Mouse (Mus musculus): ENCODE data around the gene Tsen54. TPM values are rescaled to one million over a fixed set of nuclear protein-coding genes. Genes with fewer than 3 reads are reported as not detected.
A peak's percentile ranks its signal among the peaks of the same experiment; 100 is the strongest.

Tsen54 gene
- polyA plus RNA-seq, 1 experiment from 2014 or later: 28.8 TPM

DNA sequence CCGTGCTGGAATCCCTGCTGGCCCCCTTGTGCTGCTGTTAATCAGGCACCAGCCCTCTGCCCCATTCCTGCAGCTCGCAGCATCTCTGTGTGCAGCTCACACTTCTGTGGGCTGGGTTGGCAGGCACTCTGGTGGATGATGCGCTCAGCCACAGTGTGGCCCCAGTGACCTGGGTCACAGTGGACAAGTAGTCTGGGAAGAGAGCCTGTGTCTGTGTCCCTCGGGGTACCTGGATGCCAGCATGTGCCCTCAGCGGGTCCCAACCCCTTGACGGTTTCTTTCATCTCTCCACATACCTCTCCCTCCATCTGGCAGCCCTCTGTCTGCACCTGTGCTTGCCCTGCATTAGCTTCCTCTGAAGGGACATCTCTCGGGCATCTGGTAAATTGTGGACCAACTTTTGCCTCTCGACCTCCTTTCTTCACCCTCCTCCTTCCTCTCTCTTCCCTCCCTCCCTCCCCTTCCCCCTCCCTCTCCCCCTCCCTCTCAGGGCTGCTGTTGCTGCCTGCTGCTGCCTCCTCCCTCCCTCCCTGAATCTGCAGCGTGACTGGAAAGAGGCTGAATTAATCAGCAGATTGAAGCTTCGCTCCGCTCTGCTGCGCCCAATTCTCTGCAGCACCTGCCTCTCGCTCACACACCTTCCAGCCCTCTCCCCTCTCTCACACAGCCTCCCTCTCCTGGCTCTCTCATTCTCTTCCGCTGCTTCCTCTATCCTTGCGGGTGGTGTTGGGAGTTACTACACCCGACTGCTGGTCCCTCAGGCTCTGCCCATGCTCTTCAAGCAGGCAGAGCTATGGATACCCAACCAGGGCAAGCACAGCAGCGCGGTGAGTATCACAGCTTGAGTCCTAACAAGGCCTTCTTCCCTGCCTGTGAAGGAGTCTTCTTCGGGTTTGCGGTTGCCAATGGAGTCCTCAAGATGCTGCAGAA lies 34.1 kb upstream of the Tsen54 start:
- ATAC-seq (ENCODE audit: low FRiP score): peak; percentile 76
- 8% methylated on average over 20 of the region's 20 CpGs for WGBS
- Histone ChIP-seq H3K4me2 (replicated peaks) (peak overlapping the region; percentile 44), H3K9me3 (replicated peaks) (no peaks in the 10 kb centered on the region), H3K9ac (peak overlapping the region; percentile 49), H3K27me3 (no peaks in the 10 kb centered on the region), H3K36me3 (no peaks in the 10 kb centered on the region), H3K4me1 (peaks cover 78% of the 10 kb centered on the region), H3K4me3 (peak overlapping the region; percentile 9), H3K27ac (peak overlapping the region; percentile 83)

DNA sequence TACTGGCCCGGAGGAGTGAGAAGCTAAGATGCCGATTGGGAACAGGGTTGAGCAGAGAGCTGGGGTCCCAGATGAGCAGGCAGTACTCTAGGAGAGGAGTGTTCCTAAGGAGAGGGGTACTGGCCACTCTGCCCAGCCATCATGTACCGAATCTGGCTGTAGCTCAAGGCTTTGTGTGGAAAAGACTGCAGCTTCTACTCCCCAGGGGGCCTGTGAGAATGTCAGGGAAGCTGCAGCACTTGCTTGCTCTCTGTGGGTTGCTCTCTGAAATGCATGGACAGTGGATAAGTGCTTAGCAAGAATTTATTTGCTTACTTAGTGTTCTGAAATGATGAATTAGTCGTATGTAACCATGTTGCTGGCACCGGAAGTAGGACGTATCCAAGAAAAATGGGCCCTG lies 28.1 kb upstream of the Tsen54 start:
- H3K4me2 ChIP-seq (replicated peaks): no peak overlapping the region
- H3K4me1 ChIP-seq: peaks cover 36% of the 10 kb centered on the region
- H3K9ac ChIP-seq: no peak overlapping the region
- 62% methylated on average over 6 of the region's 6 CpGs for WGBS
- no peak overlapping the region for H3K27ac ChIP-seq
- H3K36me3 ChIP-seq: peaks cover 37% of the 10 kb centered on the region
- H3K4me3 ChIP-seq: no peak overlapping the region
- H3K9me3 ChIP-seq (replicated peaks): no peaks in the 10 kb centered on the region
- ATAC-seq (ENCODE audit: low FRiP score): no peak
- H3K27me3 ChIP-seq: no peaks in the 10 kb centered on the region

DNA sequence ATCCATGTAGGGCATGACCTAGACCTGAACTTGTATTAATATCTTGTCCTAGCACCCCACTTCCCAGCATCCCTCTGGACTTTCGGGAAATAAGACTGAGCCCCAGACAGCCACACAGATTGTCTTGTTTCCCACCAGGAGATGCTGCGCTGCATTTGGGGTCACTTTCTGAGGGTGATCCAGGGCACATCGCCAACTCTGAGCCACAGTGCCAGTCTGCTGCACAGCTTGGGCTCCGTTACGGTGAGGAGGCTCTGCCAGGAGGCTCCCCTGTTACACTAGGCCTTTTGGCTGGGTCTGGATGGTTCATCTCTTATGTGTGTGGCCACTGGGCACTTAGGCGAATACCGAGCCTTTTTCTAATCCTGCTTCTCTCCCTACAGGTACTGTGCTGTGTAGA lies 24.7 kb upstream of the Tsen54 start:
- Histone ChIP-seq H3K9ac (no peak overlapping the region), H3K4me2 (replicated peaks) (no peak overlapping the region), H3K27ac (no peak overlapping the region), H3K4me3 (no peak overlapping the region), H3K4me1 (peaks cover 18% of the 10 kb centered on the region), H3K9me3 (replicated peaks) (no peaks in the 10 kb centered on the region), H3K36me3 (peaks cover 70% of the 10 kb centered on the region), H3K27me3 (no peaks in the 10 kb centered on the region)
- no peak for ATAC-seq (ENCODE audit: low FRiP score)
- 95% methylated on average over 7 of the region's 7 CpGs for WGBS

DNA sequence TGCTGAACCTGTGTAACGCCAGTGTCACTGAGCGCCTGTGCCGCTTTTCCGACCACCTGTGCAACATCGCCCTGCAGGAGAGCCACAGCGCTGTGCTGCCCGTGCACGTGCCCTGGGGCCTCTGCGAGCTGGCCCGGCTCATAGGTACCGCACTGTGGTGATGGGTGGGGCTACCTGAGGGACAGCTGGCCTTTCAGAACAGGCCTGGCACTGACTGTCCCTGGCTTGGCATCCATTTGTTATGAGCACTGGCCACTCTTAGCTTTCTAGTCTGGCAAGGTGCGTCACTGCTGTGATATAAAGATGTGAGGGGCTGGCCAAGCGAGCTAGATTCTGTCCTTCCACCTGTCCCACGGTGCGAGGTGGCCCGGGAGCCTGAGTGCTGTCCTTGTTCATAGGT lies 22.6 kb upstream of the Tsen54 start:
- Histone ChIP-seq H3K4me2 (replicated peaks) (no peak overlapping the region), H3K36me3 (peaks cover 92% of the 10 kb centered on the region), H3K27me3 (no peaks in the 10 kb centered on the region), H3K9ac (no peak overlapping the region), H3K4me1 (peaks cover under 1% of the 10 kb centered on the region; the same call in 1 of the 2 replicates), H3K27ac (no peak overlapping the region), H3K4me3 (no peak overlapping the region), H3K9me3 (replicated peaks) (no peaks in the 10 kb centered on the region)
- 97% methylated on average over 16 of the region's 16 CpGs for WGBS
- ATAC-seq (ENCODE audit: low FRiP score): no peak

- Histone ChIP-seq H3K9me3 (replicated peaks) (no peaks in the 10 kb centered on the region), H3K4me1 (no peaks in the 10 kb centered on the region), H3K27me3 (no peaks in the 10 kb centered on the region), H3K4me2 (replicated peaks) (no peak overlapping the region), H3K27ac (no peak overlapping the region), H3K9ac (no peak overlapping the region), H3K36me3 (peaks cover 96% of the 10 kb centered on the region), H3K4me3 (no peak overlapping the region)
- no peak for ATAC-seq (ENCODE audit: low FRiP score)
- 89% methylated on average over 14 of the region's 14 CpGs for WGBS
Observed at GRCm38 (mm10) chr11:115792353-115792752, 22.2 kb upstream of the Tsen54 start.

DNA sequence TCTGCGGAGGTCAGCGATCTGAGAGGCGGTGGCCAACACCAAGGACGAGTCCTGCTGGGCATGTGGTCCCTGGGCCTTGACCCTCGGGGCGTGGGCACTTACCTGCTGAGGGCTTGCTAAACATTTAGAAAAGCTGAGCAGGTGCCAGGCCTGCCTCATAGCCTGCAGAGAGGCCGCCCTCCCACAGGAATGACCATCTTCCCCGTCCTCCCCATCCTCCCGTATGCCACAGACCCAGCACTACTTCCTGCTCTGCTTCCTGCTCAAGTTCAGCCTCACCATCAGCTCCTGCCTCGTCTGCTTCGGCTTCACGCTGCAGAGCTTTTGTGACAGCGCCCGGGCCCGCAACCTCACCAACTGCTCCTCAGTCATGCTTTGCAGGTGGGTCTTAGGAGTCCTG lies 17.6 kb upstream of the Tsen54 start:
- WGBS: 84% methylated on average over 14 of the region's 15 CpGs
- Histone ChIP-seq H3K27ac (no peak overlapping the region), H3K4me2 (replicated peaks) (no peak overlapping the region), H3K9ac (no peak overlapping the region), H3K9me3 (replicated peaks) (no peaks in the 10 kb centered on the region), H3K4me3 (no peak overlapping the region), H3K27me3 (no peaks in the 10 kb centered on the region), H3K4me1 (no peaks in the 10 kb centered on the region), H3K36me3 (peaks cover 98% of the 10 kb centered on the region)
- ATAC-seq (ENCODE audit: low FRiP score): no peak

DNA sequence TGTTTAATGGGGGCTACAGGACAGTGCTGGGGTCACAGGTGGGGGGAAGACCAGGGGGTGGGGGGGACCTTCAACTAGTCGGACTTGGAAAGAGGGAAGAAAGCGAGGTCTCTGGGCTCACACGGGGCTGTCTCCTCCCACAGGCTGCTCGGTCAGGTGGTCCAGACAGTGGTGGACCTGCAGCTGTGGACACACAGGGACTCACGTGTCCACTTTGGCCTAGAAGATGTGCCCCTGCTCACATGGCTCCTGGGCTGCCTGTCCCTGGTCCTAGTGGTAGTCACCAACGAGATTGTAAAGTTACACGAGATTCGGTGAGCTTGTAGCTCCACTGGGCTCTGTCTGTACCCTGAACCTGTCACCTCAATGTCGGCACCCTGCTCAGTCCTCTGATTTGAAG lies 16.9 kb upstream of the Tsen54 start:
- no peak overlapping the region for H3K4me2 ChIP-seq (replicated peaks)
- no peak overlapping the region for H3K9ac ChIP-seq
- no peaks in the 10 kb centered on the region for H3K27me3 ChIP-seq
- H3K4me1 ChIP-seq: no peaks in the 10 kb centered on the region
- H3K27ac ChIP-seq: no peak overlapping the region
- H3K4me3 ChIP-seq: no peak overlapping the region
- ATAC-seq (ENCODE audit: low FRiP score): no peak
- 92% methylated on average over 9 of the region's 9 CpGs for WGBS
- H3K36me3 ChIP-seq: peaks cover 98% of the 10 kb centered on the region
- no peaks in the 10 kb centered on the region for H3K9me3 ChIP-seq (replicated peaks)

- no peak overlapping the region for H3K4me2 ChIP-seq (replicated peaks)
- H3K9me3 ChIP-seq (replicated peaks): no peaks in the 10 kb centered on the region
- no peak overlapping the region for H3K9ac ChIP-seq
- no peaks in the 10 kb centered on the region for H3K27me3 ChIP-seq
- H3K4me3 ChIP-seq: no peak overlapping the region
- H3K4me1 ChIP-seq: no peaks in the 10 kb centered on the region
- peaks cover 89% of the 10 kb centered on the region for H3K36me3 ChIP-seq
- no peak overlapping the region for H3K27ac ChIP-seq
- no peak for ATAC-seq (ENCODE audit: low FRiP score)
- 90% methylated on average over 18 of the region's 18 CpGs for WGBS
Observed at GRCm38 (mm10) chr11:115800981-115801380, 13.5 kb upstream of the Tsen54 start.

GRCm38 (mm10) chr11:115803072-115803709 lies 11.3 kb upstream of the Tsen54 start:
- Histone ChIP-seq H3K27me3 (no peaks in the 10 kb centered on the region), H3K9ac (no peak overlapping the region), H3K27ac (no peak overlapping the region), H3K4me3 (no peak overlapping the region), H3K4me1 (peaks cover 13% of the 10 kb centered on the region), H3K9me3 (replicated peaks) (no peaks in the 10 kb centered on the region), H3K36me3 (peaks cover 81% of the 10 kb centered on the region), H3K4me2 (replicated peaks) (no peak overlapping the region)
- ATAC-seq (ENCODE audit: low FRiP score): no peak
- 91% methylated on average over 24 of the region's 24 CpGs for WGBS

- H3K36me3 ChIP-seq: peaks cover 65% of the 10 kb centered on the region
- no peak overlapping the region for H3K4me3 ChIP-seq
Observed at GRCm38 (mm10) chr11:115805005-115805404, 9.5 kb upstream of the Tsen54 start.

GRCm38 (mm10) chr11:115806154-115806553 lies 8.4 kb upstream of the Tsen54 start:
- H3K27ac ChIP-seq: no peak overlapping the region
- 94% methylated on average over 10 of the region's 10 CpGs for WGBS
- peaks cover 42% of the 10 kb centered on the region for H3K4me1 ChIP-seq

More at GRCm38 (mm10) chr11:115805005-115805404, 9.5 kb upstream of the Tsen54 start:
- H3K4me2 ChIP-seq (replicated peaks): no peak overlapping the region
- no peak for ATAC-seq (ENCODE audit: low FRiP score)
- no peak overlapping the region for H3K9ac ChIP-seq
- H3K27me3 ChIP-seq: no peaks in the 10 kb centered on the region
- no peaks in the 10 kb centered on the region for H3K9me3 ChIP-seq (replicated peaks)
- H3K27ac ChIP-seq: no peak overlapping the region
- 95% methylated on average over 7 of the region's 7 CpGs for WGBS
- peaks cover 31% of the 10 kb centered on the region for H3K4me1 ChIP-seq

DNA sequence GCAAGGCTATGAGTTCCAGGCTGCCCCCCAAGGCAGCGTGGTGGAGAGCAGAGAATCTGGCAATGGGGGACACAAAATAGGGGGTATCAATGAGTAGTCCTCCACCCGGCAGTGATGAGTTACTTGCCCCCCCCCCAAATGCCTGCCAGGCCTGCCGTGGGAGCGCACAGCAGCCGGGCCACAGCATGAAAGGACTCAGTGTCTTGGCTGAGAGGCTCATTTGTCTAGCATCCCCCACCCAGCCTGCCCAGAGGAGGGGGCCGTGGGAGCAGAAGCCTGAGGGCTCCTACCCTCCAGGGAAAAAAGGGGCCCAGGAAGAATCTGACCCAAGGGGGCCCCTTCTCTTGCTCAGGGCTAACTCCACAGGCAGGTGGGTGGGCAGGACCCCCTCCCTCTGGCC lies 7.2 kb upstream of the Tsen54 start:
- peak; percentile 56 for ATAC-seq (ENCODE audit: low FRiP score)
- H3K4me2 ChIP-seq (replicated peaks): peak overlapping the region; percentile 24; the same call in 1 of the 2 replicates
- peak overlapping the region; percentile 80 for H3K27ac ChIP-seq
- H3K9me3 ChIP-seq (replicated peaks): no peaks in the 10 kb centered on the region
- H3K27me3 ChIP-seq: no peaks in the 10 kb centered on the region
- WGBS: 59% methylated on average over 6 of the region's 6 CpGs
- peaks cover 54% of the 10 kb centered on the region for H3K4me1 ChIP-seq
- H3K36me3 ChIP-seq: peaks cover 52% of the 10 kb centered on the region
- no peak overlapping the region for H3K4me3 ChIP-seq
- peak overlapping the region; percentile 38; the same call in 1 of the 2 replicates for H3K9ac ChIP-seq

More at GRCm38 (mm10) chr11:115806154-115806553, 8.4 kb upstream of the Tsen54 start:
- H3K4me2 ChIP-seq (replicated peaks): no peak overlapping the region
- no peaks in the 10 kb centered on the region for H3K27me3 ChIP-seq
- H3K9ac ChIP-seq: no peak overlapping the region; the same call in 1 of the 2 replicates
- ATAC-seq (ENCODE audit: low FRiP score): no peak
- no peaks in the 10 kb centered on the region for H3K9me3 ChIP-seq (replicated peaks)
- peaks cover 59% of the 10 kb centered on the region for H3K36me3 ChIP-seq
- H3K4me3 ChIP-seq: no peak overlapping the region
